Mouse (Mus musculus) left cerebral cortex, adult 18-20 months (tissue): ENCODE measurements around the gene Sptan1. TPM values are rescaled to one million over a fixed set of nuclear protein-coding genes. Genes with fewer than 3 reads are reported as not detected.

Experiments
- DNase-seq, 2 experiments: peaks; one replicate each; pipeline ENCODE4 v3.0.0; 2021 to 2022; ENCODE audit warnings: low spot score in 2 of 2, mixed read lengths in 1 of 2
- total RNA-seq, 2 experiments: library from RNA; stranded (reverse); gene quantifications; 2 replicates each; pipeline ENCODE4 v1.2.3; 2021

Gene Sptan1
- total RNA-seq, 2 experiments from 2014 or later, result 825 to 827 TPM

GRCm38 (mm10) chr2:30058418-30058817 lies 93.1 kb downstream of the Sptan1 start:
- no peak for DNase-seq

- no peak for DNase-seq
Observed at GRCm38 (mm10) chr2:30061215-30062166, 96.1 kb downstream of the Sptan1 start.

DNA sequence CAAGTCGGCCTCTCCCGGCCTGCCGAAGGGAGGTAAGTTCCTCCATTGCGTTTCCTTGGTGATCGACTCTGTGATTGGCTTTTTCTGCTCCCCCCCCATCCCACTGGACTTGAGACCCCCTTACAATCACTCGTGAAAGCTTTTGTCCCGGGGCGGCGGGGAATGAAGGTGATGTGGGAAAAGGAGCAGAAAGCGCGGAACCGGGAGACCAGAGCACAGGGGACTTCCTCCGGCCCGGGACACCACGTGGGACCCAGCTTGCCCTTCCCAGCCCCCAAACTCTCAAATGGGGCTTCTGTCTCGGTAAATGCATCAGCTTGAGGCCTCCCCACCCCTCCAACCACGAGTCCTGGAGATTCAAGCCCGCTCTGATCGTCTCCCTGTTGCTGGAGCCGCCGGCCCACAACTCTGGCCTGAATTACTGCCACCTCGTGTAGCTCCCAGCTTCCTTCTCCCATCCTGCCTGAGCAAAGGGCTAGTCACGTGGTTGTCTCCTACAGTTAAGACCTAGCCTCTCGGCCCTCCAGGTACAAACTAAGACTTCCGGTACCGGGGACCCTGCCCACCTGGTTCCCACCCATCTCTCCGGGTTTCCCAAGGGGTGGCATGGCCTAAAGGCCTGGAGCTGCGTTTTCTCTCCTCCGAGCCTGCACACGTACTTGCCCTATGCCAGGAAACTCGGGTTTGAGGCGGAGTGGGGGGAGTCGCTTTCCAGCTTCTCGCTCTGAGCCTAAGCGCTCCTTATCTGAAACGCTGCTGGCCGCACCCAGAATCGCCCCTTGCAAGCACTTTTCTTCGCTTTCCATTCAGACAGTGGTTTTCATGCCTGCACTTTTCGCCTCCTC lies 97.1 kb downstream of the Sptan1 start:
- DNase-seq, result peak; percentile 28 to 32

GRCm38 (mm10) chr2:30063235-30063634 lies 97.9 kb downstream of the Sptan1 start:
- DNase-seq, result no peak

GRCm38 (mm10) chr2:30063791-30064190 lies 98.4 kb downstream of the Sptan1 start:
- no peak for DNase-seq

DNA sequence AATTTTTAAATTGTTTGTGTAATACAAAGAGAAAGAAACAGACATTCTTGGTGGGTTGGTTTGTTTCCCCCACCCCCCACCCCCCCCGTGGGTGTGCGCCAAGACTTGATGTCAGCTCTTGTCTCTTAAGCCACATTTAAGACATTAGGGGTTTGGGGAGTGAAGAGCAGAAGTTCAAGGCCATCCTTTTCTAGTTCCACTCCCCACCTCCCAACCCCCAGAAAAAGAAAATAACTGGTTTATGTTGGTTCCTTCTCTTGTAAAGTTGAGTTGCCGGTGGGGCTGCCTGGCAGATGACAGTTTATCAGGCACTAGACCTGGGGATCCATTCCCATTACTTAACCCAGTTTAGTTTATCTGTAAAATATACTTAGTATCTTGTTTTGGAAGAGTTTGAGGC lies 98.9 kb downstream of the Sptan1 start:
- DNase-seq, result no peak

GRCm38 (mm10) chr2:30066046-30066901 lies 100.9 kb downstream of the Sptan1 start:
- peak; percentile 88 to 95 for DNase-seq

- DNase-seq, result peak; percentile 29 to 31
Observed at GRCm38 (mm10) chr2:30067031-30067888, 101.9 kb downstream of the Sptan1 start.

GRCm38 (mm10) chr2:30067962-30068361 lies 102.6 kb downstream of the Sptan1 start:
- no peak for DNase-seq

DNA sequence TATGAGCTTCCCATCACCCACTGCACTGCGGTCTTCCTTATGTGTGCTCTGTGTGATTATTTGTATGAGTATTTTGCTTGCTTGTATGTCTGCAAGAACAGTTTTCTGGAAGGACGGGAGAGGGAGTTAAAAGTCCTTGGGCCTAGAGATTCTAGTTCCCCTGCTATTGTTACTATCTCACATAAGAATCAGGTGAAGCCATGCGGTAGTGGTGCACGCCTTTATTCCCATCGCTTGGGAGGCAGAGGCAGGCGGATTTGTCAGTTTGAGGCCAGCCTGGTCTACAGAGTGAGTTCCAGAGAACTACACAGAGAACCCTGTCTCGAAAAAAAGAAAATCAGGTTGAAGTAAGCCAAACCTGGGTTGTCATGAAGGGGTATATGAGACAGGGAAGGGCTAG lies 107.5 kb downstream of the Sptan1 start:
- no peak for DNase-seq

- no peak for DNase-seq
Observed at GRCm38 (mm10) chr2:30073285-30073684, 107.9 kb downstream of the Sptan1 start.

DNA sequence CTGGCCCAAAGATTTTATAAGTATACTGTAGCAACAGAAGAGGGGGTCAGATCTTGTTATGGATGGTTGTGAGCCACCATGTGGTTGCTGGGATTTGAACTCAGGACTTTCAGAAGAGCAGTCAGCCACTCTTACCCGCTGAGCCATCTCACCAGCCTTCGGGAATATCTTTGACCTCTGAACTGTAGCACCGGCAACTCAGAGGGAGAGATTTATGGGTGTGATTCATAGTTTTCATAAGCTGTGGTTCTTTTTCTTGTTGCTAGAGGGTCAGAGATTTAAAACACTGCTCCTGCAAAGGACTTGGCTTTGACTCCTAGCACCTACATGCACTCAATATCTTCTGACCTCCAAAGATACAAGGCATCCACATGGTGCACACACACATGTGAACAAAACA lies 110.3 kb downstream of the Sptan1 start:
- DNase-seq, result no peak

GRCm38 (mm10) chr2:30076439-30076838 lies 111.1 kb downstream of the Sptan1 start:
- DNase-seq, result no peak

GRCm38 (mm10) chr2:30076959-30077358 lies 111.6 kb downstream of the Sptan1 start:
- DNase-seq, result no peak

DNA sequence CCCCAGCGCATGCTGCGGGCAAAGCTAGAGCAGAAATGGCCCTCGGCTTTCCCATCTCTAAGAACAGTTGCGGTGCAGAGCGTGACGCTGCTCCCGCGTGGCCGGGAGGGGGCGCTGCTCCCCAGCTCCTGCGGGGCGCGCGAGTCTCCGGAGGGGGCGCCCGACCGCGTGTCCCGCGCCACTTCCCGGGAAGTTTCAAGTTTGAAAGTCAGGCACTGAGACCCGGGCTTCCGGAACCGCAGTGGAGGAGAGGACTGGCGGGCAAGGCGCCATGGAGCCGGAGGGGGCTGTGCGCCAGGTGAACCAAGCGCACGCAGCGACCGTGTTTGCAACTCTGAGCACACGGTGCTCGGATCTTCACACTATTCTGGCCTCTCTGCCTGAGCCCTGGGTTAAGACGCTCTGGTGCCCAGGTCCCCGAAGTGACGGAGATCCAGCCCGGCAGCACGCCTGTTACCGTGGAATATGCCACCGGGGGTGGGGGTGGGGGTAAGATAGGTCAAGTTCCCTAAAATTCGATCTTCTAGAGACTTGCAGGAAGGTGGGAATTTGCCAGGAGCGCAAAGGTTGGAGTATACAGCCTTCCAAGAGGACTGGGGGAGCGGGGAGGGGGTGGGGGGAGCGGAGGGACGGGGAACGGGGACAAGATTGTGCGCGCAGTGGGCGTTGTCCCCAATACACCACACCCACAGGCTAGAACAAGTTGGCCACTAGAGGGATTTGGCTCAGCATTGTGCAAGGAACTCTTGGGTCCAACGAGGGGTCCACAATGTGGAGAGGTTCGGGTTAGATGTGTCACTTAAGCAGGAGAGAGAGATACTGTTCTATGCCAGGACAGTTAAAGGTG lies 112.4 kb downstream of the Sptan1 start, which contains the start of gene Pkn3:
Gene Pkn3, plus strand, starts transcription at position 183 of the 847 bp plus-strand sequence.
- peak; percentile 77 to 79 for DNase-seq

DNA sequence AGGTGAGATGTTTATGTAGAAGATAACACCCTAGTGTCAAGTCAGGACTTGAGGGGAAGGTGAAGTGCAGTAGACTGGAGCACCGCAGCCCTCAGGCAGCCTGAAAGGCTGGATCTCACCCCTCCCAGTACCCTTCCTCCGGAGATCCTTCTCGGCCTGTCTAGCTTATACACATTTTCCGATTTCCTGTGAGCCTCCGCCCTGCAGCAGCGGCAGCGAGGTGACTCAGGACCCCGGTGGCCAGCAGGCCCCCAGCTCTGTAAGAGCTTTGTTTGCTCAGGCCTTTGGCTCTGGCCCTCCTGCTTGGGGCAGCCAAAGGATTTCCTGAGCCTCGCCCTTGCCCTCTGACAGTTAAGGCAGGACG lies 113.0 kb downstream of the Sptan1 start:
- DNase-seq, result no peak

- DNase-seq, result no peak
Observed at GRCm38 (mm10) chr2:30078760-30079159, 113.4 kb downstream of the Sptan1 start.

DNA sequence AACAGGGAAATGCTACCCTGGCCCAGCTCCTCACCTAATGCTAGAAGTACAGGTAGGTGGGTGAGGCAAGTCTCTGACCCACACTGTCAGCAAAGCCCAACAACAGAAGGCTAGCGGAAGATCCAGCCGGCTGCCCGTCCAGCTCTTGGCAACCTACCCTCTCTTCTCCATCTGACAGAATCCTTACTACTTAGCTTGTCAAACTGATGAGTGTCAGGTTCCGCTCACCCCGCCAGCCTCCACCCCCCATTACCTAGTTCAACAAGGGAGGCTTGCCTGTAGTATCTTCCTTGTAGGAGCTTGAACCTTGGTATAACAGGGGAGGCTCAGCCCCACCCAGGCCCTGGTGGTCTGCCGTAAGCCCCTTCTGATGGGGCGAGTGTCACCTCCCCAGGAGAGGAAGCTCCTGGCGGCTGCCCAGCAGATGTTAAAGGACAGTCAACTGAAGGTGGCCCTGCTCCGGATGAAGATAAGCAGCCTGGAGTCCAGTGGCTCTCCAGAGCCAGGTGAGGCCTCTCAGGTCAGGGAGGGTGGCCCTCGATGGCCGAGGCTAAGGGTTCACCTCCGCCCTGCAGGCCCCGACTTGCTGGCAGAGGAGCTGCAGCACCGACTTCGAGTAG lies 114.9 kb downstream of the Sptan1 start:
- DNase-seq, result no peak
